Mouse (Mus musculus): Measurements from ENCODE around the gene Prkag2.
"Not testable (repeated sequence)": the region's sequence is repeated elsewhere in the genome, so short reads cannot be mapped to it uniquely, and the experiment has no call there.

Gene Prkag2

GRCm38 (mm10) chr5:25086234-25086633 lies 14.2 kb downstream of the Prkag2 start:
- peak; percentile 97 for DNase-seq

- no peak for DNase-seq
Measured at GRCm38 (mm10) chr5:25085170-25085569, 15.3 kb downstream of the Prkag2 start.

GRCm38 (mm10) chr5:25083816-25084215 lies 16.6 kb downstream of the Prkag2 start:
- no peak for DNase-seq

- no peak for DNase-seq
Measured at GRCm38 (mm10) chr5:25082542-25082941, 17.9 kb downstream of the Prkag2 start.

- DNase-seq: peak; percentile 97
Measured at GRCm38 (mm10) chr5:25081545-25081944, 18.9 kb downstream of the Prkag2 start.

- DNase-seq: no peak
Measured at GRCm38 (mm10) chr5:25080994-25081393, 19.4 kb downstream of the Prkag2 start.

- DNase-seq: no peak
Measured at GRCm38 (mm10) chr5:25080438-25080945, 19.9 kb downstream of the Prkag2 start.

GRCm38 (mm10) chr5:25079766-25080265 lies 20.6 kb downstream of the Prkag2 start:
- DNase-seq: no peak

- DNase-seq: no peak
Measured at GRCm38 (mm10) chr5:25077873-25078651, 22.4 kb downstream of the Prkag2 start.

GRCm38 (mm10) chr5:25077258-25077657 lies 23.2 kb downstream of the Prkag2 start:
- DNase-seq: not testable (repeated sequence)

GRCm38 (mm10) chr5:25075623-25076022 lies 24.8 kb downstream of the Prkag2 start:
- no peak for DNase-seq

- peak; percentile 96 for DNase-seq
Measured at GRCm38 (mm10) chr5:25069815-25070214, 30.6 kb downstream of the Prkag2 start.

- peak; percentile 98 for DNase-seq
Measured at GRCm38 (mm10) chr5:25067122-25067521, 33.3 kb downstream of the Prkag2 start.

- DNase-seq: no peak
Measured at GRCm38 (mm10) chr5:25064270-25065232, 35.9 kb downstream of the Prkag2 start.

- DNase-seq: no peak
Measured at GRCm38 (mm10) chr5:25062506-25063132, 37.8 kb downstream of the Prkag2 start.

- peak; percentile 94 for DNase-seq
Measured at GRCm38 (mm10) chr5:25058853-25059741, 41.3 kb downstream of the Prkag2 start.

- peak; percentile 97 for DNase-seq
Measured at GRCm38 (mm10) chr5:25058417-25058816, 42.0 kb downstream of the Prkag2 start.

- no peak for DNase-seq
Measured at GRCm38 (mm10) chr5:25055288-25055687, 45.2 kb downstream of the Prkag2 start.

- DNase-seq: peak; percentile 92
Measured at GRCm38 (mm10) chr5:25053971-25054658, 46.3 kb downstream of the Prkag2 start.

- DNase-seq: no peak
Measured at GRCm38 (mm10) chr5:25050827-25051226, 49.6 kb downstream of the Prkag2 start.

GRCm38 (mm10) chr5:25047670-25048069 lies 52.8 kb downstream of the Prkag2 start:
- no peak for DNase-seq
